Mouse (Mus musculus): Measurements from ENCODE around the gene Npy5r. TPM values are rescaled to one million over a fixed set of nuclear protein-coding genes. Genes with fewer than 3 reads are reported as not detected.

Npy5r gene
- 0.14 and 0.29 TPM in 2 replicates for polyA plus RNA-seq (2014; fragmentation: Nextera tagmentation; extraction: Ambion mirVana)

- H3K27me3 ChIP-seq (ENCODE audit: control insufficient read depth, insufficient read depth, low read length): no peaks in the 10 kb centered on the region
- peak; percentile 94 for DNase-seq (ENCODE audit: low spot score, missing footprints)
- H3K4me3 ChIP-seq (ENCODE audit: low read depth, low read length): peak within 1 kb of the TSS; percentile 43
- H3K9me3 ChIP-seq (ENCODE audit: control insufficient read depth, low read length): no peaks in the 10 kb centered on the region
- H3K27ac ChIP-seq (ENCODE audit: low read depth, low read length): no peak within 1 kb of the TSS
- H3K4me1 ChIP-seq (ENCODE audit: control insufficient read depth, insufficient read depth, low read length): no peaks in the 10 kb centered on the region; the same call in 1 of the 2 replicates
- peak; percentile 90 for ATAC-seq (ENCODE audit: low FRiP score)
- H3K9ac ChIP-seq (ENCODE audit: low read length): peak within 1 kb of the TSS; percentile 70
- peak within 1 kb of the TSS; percentile 93 for H3K4me2 ChIP-seq
- under 1% methylated on average over 42 of the region's 43 CpGs for WGBS
- no peaks in the 10 kb centered on the region for H3K36me3 ChIP-seq (ENCODE audit: control insufficient read depth, insufficient read depth, low read length)
Observed at GRCm38 (mm10) chr8:66687511-66688329, at the start of gene Npy5r. TSS of gene Npy5r (minus strand) at chr8:66688128.

GRCm38 (mm10) chr8:66731957-66732356 is 44.0 kb upstream of the Npy5r start:
- H3K36me3 ChIP-seq (ENCODE audit: control insufficient read depth, insufficient read depth, low read length): no peaks in the 10 kb centered on the region
- peaks cover 4% of the 10 kb centered on the region; the same call in 1 of the 2 replicates for H3K4me1 ChIP-seq (ENCODE audit: control insufficient read depth, insufficient read depth, low read length)
- no peak overlapping the region for H3K9ac ChIP-seq (ENCODE audit: low read length)
- ATAC-seq (ENCODE audit: low FRiP score) (no peak), DNase-seq (ENCODE audit: low spot score, missing footprints) (peak; percentile 72)
- H3K4me2 ChIP-seq: no peak overlapping the region
- 52% methylated on average over 5 of the region's 5 CpGs for WGBS
- H3K4me3 ChIP-seq (ENCODE audit: low read depth, low read length): no peak overlapping the region
- H3K27me3 ChIP-seq (ENCODE audit: control insufficient read depth, insufficient read depth, low read length): no peaks in the 10 kb centered on the region
- no peaks in the 10 kb centered on the region for H3K9me3 ChIP-seq (ENCODE audit: control insufficient read depth, low read length)
- H3K27ac ChIP-seq (ENCODE audit: low read depth, low read length): no peak overlapping the region

- H3K9ac ChIP-seq (ENCODE audit: low read length): no peak overlapping the region
- no peak overlapping the region for H3K4me3 ChIP-seq (ENCODE audit: low read depth, low read length)
- H3K27me3 ChIP-seq (ENCODE audit: control insufficient read depth, insufficient read depth, low read length): no peaks in the 10 kb centered on the region
- no peak overlapping the region for H3K4me2 ChIP-seq
- no peaks in the 10 kb centered on the region for H3K9me3 ChIP-seq (ENCODE audit: control insufficient read depth, low read length)
- DNase-seq (ENCODE audit: low spot score, missing footprints) (peak; percentile 61), ATAC-seq (ENCODE audit: low FRiP score) (0 out of 2 replicates have a peak, but pooled peaks have one; percentile 44)
- no peak overlapping the region for H3K27ac ChIP-seq (ENCODE audit: low read depth, low read length)
- 11% methylated on average over 7 of the region's 7 CpGs for WGBS
- no peaks in the 10 kb centered on the region for H3K36me3 ChIP-seq (ENCODE audit: control insufficient read depth, insufficient read depth, low read length)
- H3K4me1 ChIP-seq (ENCODE audit: control insufficient read depth, insufficient read depth, low read length): peaks cover 4% of the 10 kb centered on the region; the same call in 1 of the 2 replicates
Observed at GRCm38 (mm10) chr8:66729446-66729845, 41.5 kb upstream of the Npy5r start.

GRCm38 (mm10) chr8:66722835-66723234 is 34.9 kb upstream of the Npy5r start:
- Histone ChIP-seq H3K9ac (ENCODE audit: low read length) (no peak overlapping the region), H3K9me3 (ENCODE audit: control insufficient read depth, low read length) (no peaks in the 10 kb centered on the region), H3K27me3 (ENCODE audit: control insufficient read depth, insufficient read depth, low read length) (no peaks in the 10 kb centered on the region), H3K27ac (ENCODE audit: low read depth, low read length) (no peak overlapping the region), H3K36me3 (ENCODE audit: control insufficient read depth, insufficient read depth, low read length) (no peaks in the 10 kb centered on the region), H3K4me1 (ENCODE audit: control insufficient read depth, insufficient read depth, low read length) (no peaks in the 10 kb centered on the region), H3K4me3 (ENCODE audit: low read depth, low read length) (no peak overlapping the region), H3K4me2 (no peak overlapping the region)
- ATAC-seq (ENCODE audit: low FRiP score) (no peak), DNase-seq (ENCODE audit: low spot score, missing footprints) (no peak)
- 80% methylated on average over 2 of the region's 2 CpGs for WGBS

GRCm38 (mm10) chr8:66714324-66714975 is 26.5 kb upstream of the Npy5r start:
- Histone ChIP-seq H3K9ac (ENCODE audit: low read length) (no peak overlapping the region), H3K27ac (ENCODE audit: low read depth, low read length) (no peak overlapping the region), H3K4me1 (ENCODE audit: control insufficient read depth, insufficient read depth, low read length) (no peaks in the 10 kb centered on the region), H3K36me3 (ENCODE audit: control insufficient read depth, insufficient read depth, low read length) (no peaks in the 10 kb centered on the region), H3K9me3 (ENCODE audit: control insufficient read depth, low read length) (no peaks in the 10 kb centered on the region), H3K4me3 (ENCODE audit: low read depth, low read length) (no peak overlapping the region), H3K4me2 (no peak overlapping the region), H3K27me3 (ENCODE audit: control insufficient read depth, insufficient read depth, low read length) (no peaks in the 10 kb centered on the region)
- WGBS: 93% methylated on average over 7 of the region's 7 CpGs
- DNase-seq (ENCODE audit: low spot score, missing footprints) (peak; percentile 51), ATAC-seq (ENCODE audit: low FRiP score) (no peak)

DNA sequence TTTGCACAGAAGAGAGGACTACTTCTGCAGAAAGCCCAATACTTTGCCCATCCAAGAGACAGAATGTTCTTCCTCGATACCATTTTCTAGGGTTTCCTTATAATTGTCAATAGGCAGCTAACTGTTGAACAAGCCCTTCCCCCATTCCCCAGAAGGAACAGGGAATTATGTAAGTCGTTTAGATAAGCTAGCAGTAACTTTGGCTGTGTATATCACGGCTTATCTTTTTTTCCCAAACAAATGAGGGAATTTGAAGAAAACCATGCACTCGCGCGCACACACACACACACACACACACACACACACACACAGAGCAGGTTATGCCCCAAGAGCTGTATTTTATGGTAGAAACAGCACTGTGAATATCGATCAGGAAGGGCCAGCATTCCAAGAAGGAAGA is 10.9 kb upstream of the Npy5r start:
- H3K9me3 ChIP-seq (ENCODE audit: control insufficient read depth, low read length): no peaks in the 10 kb centered on the region
- no peak overlapping the region for H3K27ac ChIP-seq (ENCODE audit: low read depth, low read length)
- H3K4me3 ChIP-seq (ENCODE audit: low read depth, low read length): no peak overlapping the region
- ATAC-seq (ENCODE audit: low FRiP score): no peak
- peaks cover 13% of the 10 kb centered on the region for H3K27me3 ChIP-seq (ENCODE audit: control insufficient read depth, insufficient read depth, low read length)
- no peak overlapping the region for H3K4me2 ChIP-seq
- WGBS: 71% methylated on average over 7 of the region's 7 CpGs
- no peak for DNase-seq (ENCODE audit: low spot score, missing footprints)
- no peak overlapping the region for H3K9ac ChIP-seq (ENCODE audit: low read length)
- no peaks in the 10 kb centered on the region for H3K36me3 ChIP-seq (ENCODE audit: control insufficient read depth, insufficient read depth, low read length)
- H3K4me1 ChIP-seq (ENCODE audit: control insufficient read depth, insufficient read depth, low read length): peaks cover 6% of the 10 kb centered on the region

- peak overlapping the region; percentile 71 for H3K4me2 ChIP-seq
- WGBS: under 1% methylated on average over 7 of the region's 7 CpGs
Observed at GRCm38 (mm10) chr8:66698011-66698410, 10.1 kb upstream of the Npy5r start.

DNA sequence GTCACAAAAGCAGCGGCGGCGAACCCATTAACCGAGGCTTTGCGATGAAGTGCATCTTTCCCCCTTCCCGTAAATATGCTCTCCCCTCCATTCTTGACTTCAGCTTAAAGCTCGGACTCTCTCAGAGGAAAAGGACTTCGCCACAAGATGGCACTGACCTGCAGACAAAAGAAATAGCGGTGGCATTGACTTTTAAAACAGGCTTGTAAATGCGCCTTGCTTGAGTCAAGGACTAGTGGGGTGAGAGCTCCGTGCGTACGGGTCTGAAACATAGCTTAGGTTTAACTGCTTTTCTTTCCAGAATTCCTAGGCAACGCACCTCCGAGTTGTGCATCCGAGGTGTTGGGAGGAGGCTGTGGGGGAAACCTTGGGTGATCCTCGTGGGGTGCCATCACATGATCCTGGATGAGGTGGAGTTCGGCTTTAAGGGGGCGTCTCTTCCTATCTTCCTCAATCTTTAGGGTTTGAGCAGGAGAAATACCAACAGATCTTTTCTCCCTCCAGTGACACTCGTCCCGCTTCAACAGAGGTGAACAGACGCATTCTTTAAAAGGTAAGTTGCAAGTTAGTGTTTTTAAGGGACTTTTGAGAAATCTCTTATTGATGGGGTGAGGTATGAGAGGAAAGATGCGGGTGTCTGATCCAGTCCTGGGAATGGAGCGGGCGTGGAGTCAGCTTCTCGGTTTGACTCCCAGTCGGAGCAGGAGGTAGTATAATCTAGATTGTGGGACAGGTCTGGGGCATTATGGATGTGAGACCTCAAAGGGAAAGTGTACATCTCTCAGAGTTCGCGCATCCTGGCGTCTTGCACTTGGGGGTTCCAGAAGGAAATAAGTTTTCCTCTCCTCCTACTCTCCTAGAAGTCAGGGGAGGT is 9.3 kb upstream of the Npy5r start, which contains the start of gene Npy1r:
Gene Npy1r, plus strand, starts transcription at position 223 of the 874 bp plus-strand sequence.
- Histone ChIP-seq H3K9ac (ENCODE audit: low read length) (peak within 1 kb of the TSS; percentile 47), H3K27ac (ENCODE audit: low read depth, low read length) (no peak within 1 kb of the TSS), H3K36me3 (ENCODE audit: control insufficient read depth, insufficient read depth, low read length) (no peaks in the 10 kb centered on the region), H3K9me3 (ENCODE audit: control insufficient read depth, low read length) (no peaks in the 10 kb centered on the region), H3K4me1 (ENCODE audit: control insufficient read depth, insufficient read depth, low read length) (peaks cover 6% of the 10 kb centered on the region), H3K4me3 (ENCODE audit: low read depth, low read length) (peak within 1 kb of the TSS; percentile 36), H3K4me2 (peak within 1 kb of the TSS; percentile 71), H3K27me3 (ENCODE audit: control insufficient read depth, insufficient read depth, low read length) (peaks cover 13% of the 10 kb centered on the region)
- under 1% methylated on average over 30 of the region's 30 CpGs for WGBS
- ATAC-seq (ENCODE audit: low FRiP score) (peak; percentile 81), DNase-seq (ENCODE audit: low spot score, missing footprints) (peak; percentile 96)

More at GRCm38 (mm10) chr8:66698011-66698410, 10.1 kb upstream of the Npy5r start:
- Histone ChIP-seq H3K4me3 (ENCODE audit: low read depth, low read length) (peak overlapping the region; percentile 36; the same call in 1 of the 2 replicates), H3K9me3 (ENCODE audit: control insufficient read depth, low read length) (no peaks in the 10 kb centered on the region), H3K27me3 (ENCODE audit: control insufficient read depth, insufficient read depth, low read length) (peaks cover 13% of the 10 kb centered on the region), H3K9ac (ENCODE audit: low read length) (no peak overlapping the region; the same call in 1 of the 2 replicates), H3K4me1 (ENCODE audit: control insufficient read depth, insufficient read depth, low read length) (peaks cover 6% of the 10 kb centered on the region), H3K36me3 (ENCODE audit: control insufficient read depth, insufficient read depth, low read length) (no peaks in the 10 kb centered on the region), H3K27ac (ENCODE audit: low read depth, low read length) (no peak overlapping the region)
- peak; percentile 34; the same call in 1 of the 2 replicates for ATAC-seq (ENCODE audit: low FRiP score)
- peak; percentile 91 for DNase-seq (ENCODE audit: low spot score, missing footprints)

Measured in midbrain, embryonic 11.5 days (tissue).